Mouse (Mus musculus) kidney, adult 2 months (tissue): ENCODE data around the gene Gm20379.

Source experiments
- CTCF ChIP-seq: fragments of 200-500 bp; conservative IDR thresholded peaks from 2 replicates; pipeline ENCODE4 v1.5.1; 2011; ENCODE audit warnings: low read depth, mild to moderate bottlenecking, control low read depth, low read length, moderate library complexity, mixed read lengths; ENCODE audit not compliant: insufficient read depth, insufficient read length
- POLR2A ChIP-seq: fragments of 200-500 bp; IDR thresholded peaks from one replicate; pipeline ENCODE4 v1.6.1; 2011; ENCODE audit warnings: low read depth, low read length, control low read depth

GRCm38 (mm10) chr13:92353956-92354355 lies 48.2 kb downstream of the Gm20379 start:
- no peak for TF ChIP-seq CTCF
- TF ChIP-seq POLR2A, result no peak
